Mouse (Mus musculus): Measurements from ENCODE around the gene Mrpl35. TPM values are rescaled to one million over a fixed set of nuclear protein-coding genes. Genes with fewer than 3 reads are reported as not detected.
"Not testable (repeated sequence)": the region's sequence is repeated elsewhere in the genome, so short reads cannot be mapped to it uniquely, and the experiment has no call there.

Gene Mrpl35
- polyA plus RNA-seq (2012; rRNA removed), result 3.1 and 3.6 TPM in 2 replicates

GRCm38 (mm10) chr6:71826869-71827268 is at the start of gene Mrpl35:
Gene Mrpl35 (minus strand): TSS chr6:71826969.
- H3K27ac ChIP-seq (ENCODE audit: insufficient read depth, low read length), result no peak within 1 kb of the TSS
- no peak for TF ChIP-seq POLR2A (IDR thresholded peaks at IDR 0.05; ENCODE audit: low read depth, low read length)
- TF ChIP-seq CTCF (IDR thresholded peaks at IDR 0.05; ENCODE audit: extremely low read depth, insufficient read depth, insufficient read length, insufficient replicate concordance), result no peak
- no peak within 1 kb of the TSS for H3K4me3 ChIP-seq (ENCODE audit: extremely low read depth, insufficient read depth, insufficient read length)
- H3K4me1 ChIP-seq (ENCODE audit: control insufficient read depth, insufficient read depth, insufficient read length), result peaks cover 5% of the 10 kb centered on the region; the same call in 1 of the 2 replicates
- 44% methylated on average over 1 of the region's 1 CpGs for WGBS
- no peaks in the 10 kb centered on the region for H3K27me3 ChIP-seq (ENCODE audit: control insufficient read depth, insufficient read depth, low read length)
- DNase-seq (ENCODE audit: low read depth in 1 of 2, low spot score in 2 of 2), result no peak
- H3K36me3 ChIP-seq (ENCODE audit: control insufficient read depth, insufficient read depth, low read length), result no peaks in the 10 kb centered on the region

DNA sequence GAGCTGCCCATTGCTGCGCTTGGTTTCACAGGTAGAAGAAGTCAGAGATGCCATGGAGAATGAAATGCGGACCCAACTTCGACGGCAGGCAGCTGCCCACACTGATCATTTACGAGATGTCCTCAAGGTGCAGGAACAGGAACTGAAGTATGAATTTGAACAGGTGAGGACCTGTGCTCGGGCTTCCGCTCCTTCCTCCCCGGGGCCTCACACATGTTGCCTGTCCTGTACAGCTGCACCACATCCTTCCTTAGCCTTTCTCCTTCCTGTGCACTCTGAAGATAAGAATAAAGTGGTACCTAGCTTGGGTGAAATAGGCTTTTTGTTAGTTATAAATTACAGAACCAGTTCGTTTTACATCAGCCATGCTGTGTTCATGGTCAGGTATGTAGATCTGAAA is 44.6 kb upstream of the Mrpl35 start:
- H3K36me3 ChIP-seq (ENCODE audit: control insufficient read depth, insufficient read depth, low read length), result peaks cover 29% of the 10 kb centered on the region
- no peak for DNase-seq (ENCODE audit: low read depth in 1 of 2, low spot score in 2 of 2)

GRCm38 (mm10) chr6:71868809-71869208 is 42.0 kb upstream of the Mrpl35 start:
- no peak overlapping the region for H3K27ac ChIP-seq (ENCODE audit: insufficient read depth, low read length)
- no peak for TF ChIP-seq POLR2A (IDR thresholded peaks at IDR 0.05; ENCODE audit: low read depth, low read length)
- no peaks in the 10 kb centered on the region for H3K4me1 ChIP-seq (ENCODE audit: control insufficient read depth, insufficient read depth, insufficient read length)
- no peak overlapping the region for H3K4me3 ChIP-seq (ENCODE audit: extremely low read depth, insufficient read depth, insufficient read length)
- peaks cover 28% of the 10 kb centered on the region for H3K36me3 ChIP-seq (ENCODE audit: control insufficient read depth, insufficient read depth, low read length)
- 84% methylated on average over 1 of the region's 1 CpGs for WGBS
- H3K27me3 ChIP-seq (ENCODE audit: control insufficient read depth, insufficient read depth, low read length), result no peaks in the 10 kb centered on the region
- peak in 1 of 2 experiments; percentile 2 for DNase-seq (ENCODE audit: low read depth in 1 of 2, low spot score in 2 of 2)

More for the DNA sequence above, 44.6 kb upstream of the Mrpl35 start:
- 52% methylated on average over 9 of the region's 9 CpGs for WGBS
- Histone ChIP-seq H3K4me3 (ENCODE audit: extremely low read depth, insufficient read depth, insufficient read length) (no peak overlapping the region), H3K27me3 (ENCODE audit: control insufficient read depth, insufficient read depth, low read length) (no peaks in the 10 kb centered on the region), H3K4me1 (ENCODE audit: control insufficient read depth, insufficient read depth, insufficient read length) (no peaks in the 10 kb centered on the region), H3K27ac (ENCODE audit: insufficient read depth, low read length) (no peak overlapping the region)
- TF ChIP-seq POLR2A (IDR thresholded peaks at IDR 0.05; ENCODE audit: low read depth, low read length) (no peak), CTCF (IDR thresholded peaks at IDR 0.05; ENCODE audit: extremely low read depth, insufficient read depth, insufficient read length, insufficient replicate concordance) (no peak)

DNA sequence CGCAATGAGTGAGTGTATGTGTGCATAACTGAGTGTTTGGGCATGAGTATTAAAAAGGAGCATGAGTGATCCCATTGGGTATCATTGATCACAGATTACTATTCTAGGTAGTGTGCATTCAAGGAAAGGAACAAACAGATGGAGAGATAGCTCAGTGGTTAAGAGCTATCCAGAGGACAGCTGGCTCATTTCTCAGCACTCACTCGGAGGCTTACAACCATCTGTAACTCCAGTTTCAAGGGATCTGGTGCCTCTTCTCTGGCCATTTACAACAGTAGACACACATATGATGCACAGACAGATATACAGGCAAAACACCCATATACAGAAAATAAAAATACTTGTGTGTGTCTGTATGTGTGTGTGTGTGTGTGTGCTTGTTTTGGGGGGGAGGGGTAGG is 41.0 kb upstream of the Mrpl35 start:
- 91% methylated on average over 2 of the region's 2 CpGs for WGBS
- no peak for TF ChIP-seq CTCF (IDR thresholded peaks at IDR 0.05; ENCODE audit: extremely low read depth, insufficient read depth, insufficient read length, insufficient replicate concordance)
- no peak for TF ChIP-seq POLR2A (IDR thresholded peaks at IDR 0.05; ENCODE audit: low read depth, low read length)
- no peak overlapping the region for H3K27ac ChIP-seq (ENCODE audit: insufficient read depth, low read length)
- H3K27me3 ChIP-seq (ENCODE audit: control insufficient read depth, insufficient read depth, low read length), result no peaks in the 10 kb centered on the region
- DNase-seq (ENCODE audit: low read depth in 1 of 2, low spot score in 2 of 2), result no peak
- peaks cover 28% of the 10 kb centered on the region for H3K36me3 ChIP-seq (ENCODE audit: control insufficient read depth, insufficient read depth, low read length)
- H3K4me3 ChIP-seq (ENCODE audit: extremely low read depth, insufficient read depth, insufficient read length), result no peak overlapping the region
- no peaks in the 10 kb centered on the region for H3K4me1 ChIP-seq (ENCODE audit: control insufficient read depth, insufficient read depth, insufficient read length)

DNA sequence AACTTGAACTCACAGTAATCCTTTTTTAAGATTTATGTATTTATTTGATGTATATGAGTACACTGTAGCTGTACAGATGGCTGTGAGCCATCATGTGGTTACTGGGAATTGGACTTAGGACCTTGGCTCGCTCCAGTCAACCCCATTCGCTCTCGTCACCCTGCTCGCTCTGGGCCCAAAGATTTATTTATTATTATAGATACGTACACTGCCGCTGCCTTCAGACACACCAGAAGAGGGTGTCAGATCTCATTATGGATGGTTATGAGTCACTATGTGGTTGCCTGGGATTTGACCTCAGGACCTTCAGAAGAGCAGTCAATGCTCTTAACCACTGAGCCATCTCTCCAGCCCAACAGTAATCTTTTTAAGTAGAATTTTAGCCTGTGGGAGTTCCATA is 20.1 kb upstream of the Mrpl35 start:
- WGBS, result 95% methylated on average over 6 of the region's 6 CpGs
- H3K36me3 ChIP-seq (ENCODE audit: control insufficient read depth, insufficient read depth, low read length), result peaks cover 11% of the 10 kb centered on the region
- H3K4me1 ChIP-seq (ENCODE audit: control insufficient read depth, insufficient read depth, insufficient read length); H3K4me3 ChIP-seq (ENCODE audit: extremely low read depth, insufficient read depth, insufficient read length); H3K27me3 ChIP-seq (ENCODE audit: control insufficient read depth, insufficient read depth, low read length); DNase-seq (ENCODE audit: low read depth in 1 of 2, low spot score in 2 of 2); H3K27ac ChIP-seq (ENCODE audit: insufficient read depth, low read length): not testable (repeated sequence)

GRCm38 (mm10) chr6:71840597-71841290 is 14.0 kb upstream of the Mrpl35 start:
- Histone ChIP-seq H3K27me3 (ENCODE audit: control insufficient read depth, insufficient read depth, low read length) (no peaks in the 10 kb centered on the region), H3K4me3 (ENCODE audit: extremely low read depth, insufficient read depth, insufficient read length) (no peak overlapping the region), H3K27ac (ENCODE audit: insufficient read depth, low read length) (no peak overlapping the region), H3K4me1 (ENCODE audit: control insufficient read depth, insufficient read depth, insufficient read length) (no peaks in the 10 kb centered on the region), H3K36me3 (ENCODE audit: control insufficient read depth, insufficient read depth, low read length) (peaks cover 6% of the 10 kb centered on the region; the same call in 1 of the 2 replicates)
- 93% methylated on average over 1 of the region's 1 CpGs for WGBS
- DNase-seq (ENCODE audit: low read depth in 1 of 2, low spot score in 2 of 2), result no peak
- TF ChIP-seq CTCF (IDR thresholded peaks at IDR 0.05; ENCODE audit: extremely low read depth, insufficient read depth, insufficient read length, insufficient replicate concordance) (no peak), POLR2A (IDR thresholded peaks at IDR 0.05; ENCODE audit: low read depth, low read length) (no peak)

DNA sequence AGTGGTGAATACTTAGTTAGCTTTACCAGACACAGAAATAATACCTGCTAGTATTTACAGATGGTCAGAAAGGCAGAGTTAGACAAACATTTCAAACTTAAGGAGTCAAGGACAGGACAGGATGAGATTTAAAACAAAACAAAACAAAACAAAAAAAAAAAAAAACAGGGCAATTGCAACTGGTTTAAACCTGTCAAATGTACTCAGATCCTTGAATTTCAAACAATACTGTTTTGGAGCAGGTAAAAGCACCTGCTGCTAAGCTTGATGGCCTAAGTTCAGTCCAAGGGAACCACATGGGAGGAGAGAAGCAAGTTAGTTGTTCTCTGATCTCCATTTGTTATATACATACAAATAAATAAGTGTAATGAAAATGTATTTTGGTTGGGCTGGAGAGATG is 13.0 kb upstream of the Mrpl35 start:
- Histone ChIP-seq H3K27me3 (ENCODE audit: control insufficient read depth, insufficient read depth, low read length) (no peaks in the 10 kb centered on the region), H3K4me1 (ENCODE audit: control insufficient read depth, insufficient read depth, insufficient read length) (no peaks in the 10 kb centered on the region), H3K4me3 (ENCODE audit: extremely low read depth, insufficient read depth, insufficient read length) (no peak overlapping the region), H3K27ac (ENCODE audit: insufficient read depth, low read length) (no peak overlapping the region), H3K36me3 (ENCODE audit: control insufficient read depth, insufficient read depth, low read length) (0 out of 2 replicates have a peak, but pooled peaks cover 1% of the 10 kb centered on the region)
- DNase-seq (ENCODE audit: low read depth in 1 of 2, low spot score in 2 of 2), result no peak
- no peak for TF ChIP-seq POLR2A (IDR thresholded peaks at IDR 0.05; ENCODE audit: low read depth, low read length)
- TF ChIP-seq CTCF (IDR thresholded peaks at IDR 0.05; ENCODE audit: extremely low read depth, insufficient read depth, insufficient read length, insufficient replicate concordance), result no peak
